Mouse (Mus musculus) cerebellum, adult 2 months (tissue): Measurements from ENCODE around the gene Slc7a11. TPM values are rescaled to one million over a fixed set of nuclear protein-coding genes. Genes with fewer than 3 reads are reported as not detected.

ENCODE experiments used
- DNase-seq, 2 experiments: peaks; one replicate each; pipeline ENCODE4 v3.0.0; 2021
- H3K27ac ChIP-seq: fragments of 200-500 bp; 2 replicates; pipeline ENCODE4 v1.5.1; 2012; ENCODE audit warnings: low read length, control low read depth, inconsistent platforms; ENCODE audit not compliant: insufficient read depth
- H3K27me3 ChIP-seq: fragments of 200-500 bp; 2 replicates; pipeline ENCODE4 v1.6.1; 2012; ENCODE audit warnings: inconsistent platforms, mild to moderate bottlenecking, low read length, moderate library complexity; ENCODE audit not compliant: control insufficient read depth, insufficient read depth
- H3K4me1 ChIP-seq: fragments of 200-500 bp; 2 replicates; pipeline ENCODE4 v1.6.1; 2011; ENCODE audit warnings: low read length; ENCODE audit not compliant: control insufficient read depth, insufficient read depth
- H3K4me3 ChIP-seq: fragments of 200-500 bp; replicated peaks from 2 replicates; pipeline ENCODE3; 2011; ENCODE audit warnings: mild to moderate bottlenecking, low read depth, low read length, control low read depth; ENCODE audit not compliant: insufficient read depth
- CTCF ChIP-seq: fragments of 200-500 bp; IDR thresholded peaks from 2 replicates; pipeline ENCODE4 v1.5.1; 2011; ENCODE audit warnings: low read depth, mild to moderate bottlenecking, control low read depth, low read length, moderate library complexity, borderline replicate concordance; ENCODE audit not compliant: insufficient read depth
- POLR2A ChIP-seq: fragments of 200-500 bp; IDR thresholded peaks from 2 replicates; pipeline ENCODE4 v1.6.1; 2011; ENCODE audit warnings: low read length, control low read depth, borderline replicate concordance; ENCODE audit not compliant: insufficient read depth
- WGBS: fragments of 180-500 bp; shearing (Covaris S2); methylation state at CpG from one replicate; pipeline ENCODE4 v1.1.7; 2018; 5-methylcytosine and 5-hydroxymethylcytosine counted together
- polyA plus RNA-seq: library from polyadenylated mRNA; depleted of rRNA; stranded (reverse); fragments of >200 nt; gene quantifications from 2 replicates; pipeline ENCODE4 v1.2.3, GENCODE M21; 2012

Gene Slc7a11
- polyA plus RNA-seq, 1 experiment = 5.7 TPM

DNA sequence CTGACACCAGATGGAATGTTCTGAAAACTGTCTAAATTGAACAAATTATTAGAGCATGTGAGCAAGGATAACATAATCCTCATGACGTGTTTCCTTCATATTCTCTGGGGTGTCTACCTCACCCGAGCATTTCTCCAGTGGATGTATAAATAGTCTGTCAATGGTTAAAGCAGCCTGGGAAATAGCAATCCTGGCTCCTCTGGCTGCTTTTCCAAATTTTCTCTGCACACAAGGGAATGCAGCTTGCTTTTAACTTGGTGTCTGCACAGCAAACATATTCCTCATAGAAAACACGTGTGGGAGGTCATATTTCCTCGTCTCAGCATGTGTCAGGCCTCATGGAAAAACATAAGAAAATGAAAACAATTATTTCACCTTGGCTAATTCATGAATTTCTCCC, 586.6 kb downstream of the Slc7a11 start:
- Histone ChIP-seq H3K27ac (no peak overlapping the region), H3K4me1 (no peaks in the 10 kb centered on the region), H3K4me3 (no peak overlapping the region), H3K27me3 (no peaks in the 10 kb centered on the region; the same call in 1 of the 2 replicates)
- TF ChIP-seq CTCF (no peak), POLR2A (no peak)
- 61% methylated on average over 4 of the region's 4 CpGs for WGBS
- DNase-seq = no peak

DNA sequence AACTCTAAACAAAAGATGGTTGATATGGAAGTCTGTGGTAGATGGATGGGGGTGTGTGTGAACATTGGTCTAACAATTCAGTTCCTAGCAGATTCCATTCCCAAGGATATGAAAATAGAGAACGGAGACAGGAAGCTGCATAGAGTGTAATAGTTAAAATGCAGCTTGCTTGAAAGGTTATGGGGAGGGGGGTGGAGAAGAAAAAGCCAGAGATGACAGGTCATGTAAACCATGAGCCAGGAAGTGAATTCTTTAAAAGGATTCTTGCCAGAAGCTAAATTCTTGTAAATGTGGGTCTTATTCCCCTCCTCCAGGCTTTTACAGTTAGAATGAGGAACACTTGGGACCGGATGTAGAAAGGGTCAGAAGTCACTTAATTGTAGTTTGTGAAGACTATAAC, 589.1 kb downstream of the Slc7a11 start:
- Histone ChIP-seq H3K27me3 (no peaks in the 10 kb centered on the region; the same call in 1 of the 2 replicates), H3K27ac (no peak overlapping the region), H3K4me3 (no peak overlapping the region), H3K4me1 (no peaks in the 10 kb centered on the region)
- WGBS = 81% methylated on average over 2 of the region's 2 CpGs
- DNase-seq = no peak
- TF ChIP-seq POLR2A (no peak), CTCF (no peak)

DNA sequence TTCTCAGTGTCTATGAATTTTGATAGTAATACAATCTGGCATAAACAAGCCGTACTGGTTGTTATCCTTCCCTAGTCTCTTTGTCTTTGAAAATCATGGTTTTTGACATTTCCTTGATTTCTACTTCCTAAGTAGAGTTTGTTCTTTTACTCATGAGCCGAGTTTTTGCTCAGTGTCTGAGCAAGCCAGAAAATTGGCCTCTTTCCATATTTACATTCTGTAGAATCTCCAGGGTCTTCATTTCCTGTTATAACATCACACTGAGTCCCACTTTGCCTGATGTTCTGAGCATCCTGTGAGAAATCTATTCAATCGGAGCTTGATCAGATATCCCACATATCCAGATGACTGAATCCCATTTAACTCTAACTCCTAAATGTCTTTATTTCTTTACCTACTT, 600.4 kb downstream of the Slc7a11 start:
- Histone ChIP-seq H3K27ac (no peak overlapping the region), H3K4me3 (no peak overlapping the region), H3K4me1 (no peaks in the 10 kb centered on the region), H3K27me3 (no peaks in the 10 kb centered on the region)
- DNase-seq = no peak
- 60% methylated on average over 3 of the region's 3 CpGs for WGBS
- no peak for TF ChIP-seq POLR2A
- no peak for TF ChIP-seq CTCF
